Mouse (Mus musculus) E14TG2a.4 (cell line): ENCODE measurements around the gene Sfswap.

Source experiments
- CTCF ChIP-seq: conservative IDR thresholded peaks from 2 replicates; pipeline ENCODE4 v1.5.1; 2014; ENCODE audit warnings: low read length
- NANOG ChIP-seq: IDR thresholded peaks from 2 replicates; pipeline ENCODE4 v1.6.1; 2014; ENCODE audit warnings: borderline replicate concordance, low read length, mixed read lengths

- TF ChIP-seq CTCF = no peak
- TF ChIP-seq NANOG = no peak
Observed at GRCm38 (mm10) chr5:129545787-129546186, 44.8 kb downstream of the Sfswap start.
